Mouse (Mus musculus) spleen, postnatal 14 days (tissue): ENCODE results near the gene Tas2r119.
"Not testable (repeated sequence)": the region's sequence is repeated elsewhere in the genome, so short reads cannot be mapped to it uniquely, and the experiment has no call there.

Experiments used
- DNase-seq, 2 experiments: peaks; one replicate each; pipeline ENCODE4 v3.0.0; 2021 to 2022; ENCODE audit warnings: low spot score in 2 of 2

Gene Tas2r119

DNA sequence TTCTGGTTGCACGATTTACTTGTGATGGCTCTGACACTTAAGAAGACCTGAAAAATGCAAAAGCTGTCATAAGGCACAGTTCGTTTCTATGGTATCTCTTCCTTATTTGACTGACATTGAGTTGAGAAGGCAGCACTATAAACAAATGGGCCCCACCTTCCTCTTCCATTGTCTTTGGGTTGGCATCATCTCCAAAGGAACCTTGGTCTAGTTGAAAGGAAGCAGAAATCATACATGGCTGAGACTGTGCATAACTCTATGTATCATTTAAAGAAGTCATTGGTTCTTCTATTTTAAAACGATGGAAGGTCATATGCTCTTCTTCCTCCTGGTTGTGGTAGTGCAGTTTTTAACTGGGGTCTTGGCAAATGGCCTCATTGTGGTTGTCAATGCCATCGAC lies at the start of gene Tas2r119:
Gene Tas2r119 (plus strand): TSS at position 301 of the 400 bp plus-strand sequence.
- no peak for DNase-seq

DNA sequence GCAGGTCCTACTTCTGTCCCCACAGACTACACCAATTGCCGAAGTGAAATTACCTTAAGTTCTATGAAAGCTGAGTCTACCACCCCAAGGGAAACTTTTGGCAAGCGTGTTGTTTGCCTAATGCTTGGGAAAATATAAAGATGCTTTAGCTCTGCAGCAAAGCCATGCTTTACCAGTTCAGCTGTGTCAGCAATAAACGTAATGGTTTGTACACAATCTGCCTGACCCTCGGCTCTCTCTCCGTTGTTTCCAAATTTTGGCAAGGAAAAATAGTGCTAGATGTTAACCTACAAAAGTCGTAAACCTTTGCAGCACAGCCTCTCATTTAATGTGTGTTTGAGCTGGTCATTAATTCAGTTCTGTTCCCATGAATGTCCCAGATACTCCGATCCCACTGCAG lies 44.8 kb upstream of the Tas2r119 start:
- DNase-seq = no peak

GRCm38 (mm10) chr15:32141657-32142056 lies 35.4 kb upstream of the Tas2r119 start:
- DNase-seq = no peak

DNA sequence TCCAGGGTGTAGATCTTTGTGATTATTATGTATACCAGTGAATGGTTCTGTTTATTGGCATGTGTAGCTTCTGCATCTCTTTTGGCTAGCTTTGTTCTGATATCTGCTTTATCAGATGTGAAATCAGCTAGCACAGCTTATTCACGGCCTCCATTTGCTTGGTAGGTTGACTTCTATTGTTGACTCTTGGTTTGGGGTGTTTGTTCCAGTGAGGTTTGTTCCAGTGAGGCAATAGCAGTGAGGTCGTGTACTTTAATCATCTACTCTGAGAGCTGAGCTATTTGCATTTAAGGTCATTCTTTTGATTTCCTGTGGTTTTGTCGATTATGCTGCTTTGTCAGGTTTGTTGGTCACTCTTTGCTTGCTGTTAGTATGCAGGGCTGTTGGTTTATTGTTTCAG lies 32.8 kb upstream of the Tas2r119 start:
- DNase-seq = no peak

DNA sequence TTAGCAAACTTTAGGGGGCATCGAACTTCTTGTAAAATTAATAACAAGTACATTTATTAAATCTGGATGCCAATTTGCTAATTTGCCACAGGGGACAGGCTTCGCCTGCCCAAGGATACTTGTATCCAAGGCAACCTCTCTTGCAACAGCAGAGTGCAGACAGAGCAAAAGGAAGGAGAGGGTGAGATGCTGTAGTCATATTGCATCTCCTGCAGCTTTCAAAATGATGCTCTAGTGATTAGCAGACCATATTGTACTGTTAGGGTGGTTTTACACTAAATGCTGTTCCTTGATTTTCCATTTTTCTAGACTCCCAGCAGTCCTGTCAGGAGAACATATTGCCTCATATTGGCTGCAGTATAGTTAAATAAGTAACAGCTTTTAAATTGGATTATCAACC lies 23.7 kb upstream of the Tas2r119 start:
- DNase-seq = no peak

DNA sequence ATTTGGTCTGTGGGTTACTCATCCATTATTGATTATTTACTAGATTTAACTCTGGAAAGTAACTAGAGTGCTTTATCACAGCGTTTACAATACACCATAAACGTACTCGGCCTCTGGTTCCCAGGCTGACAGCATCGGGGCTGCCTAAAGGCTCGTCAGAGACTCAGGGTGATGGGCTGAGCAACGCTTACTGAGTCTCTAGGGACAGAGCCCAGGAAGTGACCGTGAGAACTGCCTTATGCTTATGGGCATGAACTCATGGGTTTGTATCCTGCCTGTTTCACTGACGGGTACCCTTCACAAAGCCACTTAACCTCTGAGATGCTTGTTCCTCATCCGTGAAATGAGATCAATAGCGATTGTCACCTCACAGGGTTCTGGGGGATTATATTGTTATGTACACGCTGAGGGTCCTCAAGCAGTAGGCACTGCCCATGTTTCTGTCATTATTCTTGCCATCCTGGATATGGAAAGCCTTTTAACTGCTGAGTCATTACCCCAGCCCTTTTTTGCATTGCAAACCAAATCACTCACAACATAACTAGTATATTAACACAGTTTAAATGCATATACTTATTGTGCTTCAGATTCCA lies 23.1 kb upstream of the Tas2r119 start:
- no peak for DNase-seq

DNA sequence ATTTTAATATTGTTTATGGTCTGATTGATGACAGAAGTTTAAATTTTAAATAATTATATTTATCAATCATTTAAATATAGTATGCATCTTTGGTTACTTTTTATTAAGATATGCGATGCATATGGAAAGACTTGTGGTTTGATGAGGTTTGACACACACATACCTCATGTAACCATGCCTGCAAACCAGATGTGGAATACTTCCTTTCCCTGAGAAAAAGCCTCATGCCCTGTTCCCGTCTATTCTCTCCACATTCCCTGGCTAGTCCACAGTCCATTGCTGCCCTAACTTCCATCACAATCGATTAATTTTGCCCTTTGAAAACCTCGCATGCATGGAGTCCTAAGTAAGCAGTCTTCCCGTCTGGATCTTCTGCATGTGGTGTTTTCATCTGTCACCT lies 21.0 kb upstream of the Tas2r119 start:
- no peak for DNase-seq

GRCm38 (mm10) chr15:32160281-32160680 lies 16.8 kb upstream of the Tas2r119 start:
- DNase-seq = no peak

DNA sequence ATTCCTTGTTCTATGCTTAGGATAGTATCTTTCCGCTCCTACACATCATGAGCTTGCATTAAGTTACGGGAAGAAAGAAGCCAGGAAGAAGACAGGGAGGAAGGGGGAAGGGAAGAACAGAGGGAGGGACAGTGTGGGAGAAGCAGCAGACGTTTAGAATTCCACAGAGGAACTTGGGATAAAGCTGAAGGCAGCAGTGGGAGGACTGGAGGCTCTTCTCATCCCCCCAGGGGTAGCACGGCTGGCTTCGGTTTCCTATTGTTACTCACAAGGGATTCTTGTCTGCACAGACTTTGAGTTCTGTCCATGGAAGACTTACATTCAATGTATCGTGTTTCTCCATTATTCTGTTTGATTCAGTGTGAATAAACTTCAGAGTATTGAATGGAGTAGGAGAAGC lies 5.3 kb upstream of the Tas2r119 start:
- no peak for DNase-seq

DNA sequence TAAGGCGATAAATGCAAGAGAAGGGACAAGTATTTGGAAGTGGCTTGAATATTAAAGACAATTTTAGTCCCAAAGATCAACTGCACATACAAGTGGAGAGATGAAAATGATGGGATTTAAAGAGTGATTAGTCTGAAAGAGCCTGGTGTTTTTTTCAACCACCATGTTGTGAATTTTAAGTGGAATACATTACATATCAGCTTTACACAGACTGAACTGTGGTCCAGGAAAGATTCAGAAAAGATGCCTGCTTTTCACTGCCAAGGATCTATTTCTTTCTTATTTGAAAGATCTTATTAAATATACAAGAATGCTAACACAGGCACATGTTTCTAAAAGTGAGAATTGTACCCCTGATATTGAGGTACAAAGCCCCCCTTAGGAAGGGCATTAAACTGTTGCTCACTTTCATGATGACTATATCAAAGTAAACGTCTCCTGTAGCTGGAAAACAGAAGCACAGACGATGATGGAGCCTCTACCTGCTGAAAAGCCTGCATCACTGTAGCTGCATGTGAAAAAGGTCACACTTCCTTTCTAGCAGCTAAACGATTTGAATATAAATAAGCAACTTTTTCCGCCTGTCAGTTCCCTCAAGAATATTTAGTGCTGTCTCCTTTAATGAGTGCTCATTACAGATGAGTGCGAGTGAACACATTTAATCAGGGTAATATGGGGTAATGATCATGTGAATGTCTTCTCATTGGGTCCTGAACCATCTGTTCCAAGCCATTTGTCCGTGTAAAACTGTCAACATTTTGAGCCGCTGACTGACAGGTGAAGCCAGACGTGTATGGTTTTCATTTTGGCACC lies 4.7 kb upstream of the Tas2r119 start:
- DNase-seq = no peak

- DNase-seq = no peak
These were observed 4.1 kb upstream of the Tas2r119 start for GRCm38 (mm10) chr15:32172988-32173329.

- DNase-seq = no peak
These were observed 3.1 kb downstream of the Tas2r119 start for GRCm38 (mm10) chr15:32180010-32180725.

DNA sequence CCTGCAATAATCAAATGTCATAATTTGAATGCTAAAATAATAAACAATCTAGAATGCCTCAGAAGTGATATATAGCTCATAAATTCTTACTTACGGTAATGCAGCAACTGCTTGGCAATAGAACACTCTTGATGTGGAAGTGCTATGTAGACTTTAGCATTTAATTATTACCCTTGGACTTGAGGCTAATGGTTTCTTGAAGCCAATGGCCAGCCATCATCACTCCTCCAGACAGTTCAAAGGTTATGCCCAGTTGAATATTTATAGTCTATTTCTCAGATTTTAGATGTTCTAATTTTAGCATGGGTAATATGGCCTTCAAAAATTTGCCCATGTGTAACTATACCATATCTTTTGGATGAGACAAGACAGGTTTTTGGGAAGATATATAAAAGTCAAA lies 4.9 kb downstream of the Tas2r119 start:
- no peak for DNase-seq

- DNase-seq = no peak
These were observed 7.9 kb downstream of the Tas2r119 start for GRCm38 (mm10) chr15:32184964-32185363.

- no peak for DNase-seq
These were observed 12.8 kb downstream of the Tas2r119 start for GRCm38 (mm10) chr15:32189879-32190278.

GRCm38 (mm10) chr15:32190436-32190835 lies 13.3 kb downstream of the Tas2r119 start:
- DNase-seq = no peak

GRCm38 (mm10) chr15:32192948-32193347 lies 15.9 kb downstream of the Tas2r119 start:
- no peak for DNase-seq

- DNase-seq = no peak
These were observed 21.0 kb downstream of the Tas2r119 start for GRCm38 (mm10) chr15:32198076-32198475.

- DNase-seq = no peak
These were observed 21.5 kb downstream of the Tas2r119 start for GRCm38 (mm10) chr15:32198561-32198960.

DNA sequence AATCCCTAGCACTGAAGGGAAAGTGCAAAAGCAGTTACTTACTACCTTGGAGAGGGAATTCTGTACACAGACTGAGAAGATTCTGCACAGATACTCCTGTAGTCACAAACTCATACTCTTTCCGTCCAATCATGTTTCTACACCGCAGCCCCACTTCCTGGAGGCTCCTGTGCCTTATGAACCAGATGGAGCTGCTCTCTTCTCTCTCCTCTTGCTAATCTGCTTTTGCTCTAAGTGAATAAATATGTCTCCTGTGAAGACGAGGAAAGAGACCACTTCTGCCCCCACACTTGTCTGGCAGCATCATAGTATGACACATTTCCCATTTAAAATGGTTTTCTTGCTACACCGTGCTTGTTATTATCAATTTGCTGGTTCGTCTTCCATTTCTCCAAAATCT lies 26.2 kb downstream of the Tas2r119 start:
- no peak for DNase-seq

DNA sequence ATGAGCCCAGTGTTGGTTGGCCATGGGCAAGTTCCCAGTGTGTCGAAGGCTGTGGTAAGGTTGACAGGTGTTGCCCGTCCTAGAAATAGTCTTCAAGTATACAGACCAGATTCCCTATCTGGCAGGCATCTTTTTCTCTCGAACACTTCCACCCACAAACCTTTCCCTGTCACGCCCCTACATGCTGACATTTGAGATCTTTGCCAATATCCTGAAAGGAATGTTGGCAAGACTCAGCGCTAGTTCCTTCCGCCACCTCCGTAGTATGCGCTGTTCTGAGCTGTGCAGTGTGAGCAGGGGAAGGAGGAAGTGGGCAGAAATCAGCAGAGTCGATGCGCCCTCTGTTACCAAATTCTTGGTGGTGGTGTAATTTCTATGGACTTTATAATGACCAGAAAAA lies 27.8 kb downstream of the Tas2r119 start:
- no peak for DNase-seq

- DNase-seq = not testable (repeated sequence)
These were observed 37.6 kb downstream of the Tas2r119 start for GRCm38 (mm10) chr15:32214687-32215086.

- DNase-seq = no peak
These were observed 45.9 kb downstream of the Tas2r119 start for GRCm38 (mm10) chr15:32223028-32223427.
